Mouse (Mus musculus): Measurements from ENCODE around the gene Sigirr. TPM values are rescaled to one million over a fixed set of nuclear protein-coding genes. Genes with fewer than 3 reads are reported as not detected.

Sigirr gene
- polyA plus RNA-seq (2012; rRNA removed): 1.4 and 2.1 TPM in 2 replicates

GRCm38 (mm10) chr7:141099911-141100691, at the start of gene Sigirr:
Gene Sigirr (minus strand): TSS chr7:141100572.

GRCm38 (mm10) chr7:141122245-141122644, 21.9 kb upstream of the Sigirr start, which contains the start of gene Ptdss2:
Gene Ptdss2 (plus strand): TSS chr7:141122382.

GRCm38 (mm10) chr7:141117636-141118035, 17.3 kb upstream of the Sigirr start, which contains the start of gene Ano9:
Gene Ano9 (minus strand): TSS chr7:141117806.

GRCm38 (mm10) chr7:141077841-141078240, 22.5 kb downstream of the Sigirr start, which contains the start of gene Pkp3:
Gene Pkp3 (plus strand): TSS chr7:141078218.

GRCm38 (mm10) chr7:141060426-141061242, 39.7 kb downstream of the Sigirr start, which contains the start of gene B4galnt4:
Gene B4galnt4 (plus strand): TSS chr7:141061104.

Other genes starting within 250 kb of the Sigirr start
- 0.13 and 0.15 TPM in 2 replicates for gene Gm45785, start 244.2 kb downstream of the Sigirr start, polyA plus RNA-seq (2012; rRNA removed)
- 88.7 and 90.0 TPM in 2 replicates for gene Ric8a, start 243.6 kb downstream of the Sigirr start, polyA plus RNA-seq (2012; rRNA removed)
- 29.4 and 35.4 TPM in 2 replicates for gene Bet1l, start 243.0 kb downstream of the Sigirr start, polyA plus RNA-seq (2012; rRNA removed)
- 150 and 161 TPM in 2 replicates for gene Psmd13, start 218.6 kb downstream of the Sigirr start, polyA plus RNA-seq (2012; rRNA removed)
- gene Sirt3, start 218.3 kb downstream of the Sigirr start, polyA plus RNA-seq (2012; rRNA removed): 38.9 and 39.2 TPM in 2 replicates
- gene Cox8b, start 200.1 kb downstream of the Sigirr start, polyA plus RNA-seq (2012; rRNA removed): 2.2 TPM in 1 of 2 replicates, not detected in the other
- 0.13 and 0.16 TPM in 2 replicates for gene Nlrp6, start 179.7 kb downstream of the Sigirr start, polyA plus RNA-seq (2012; rRNA removed)
- 15.1 and 20.9 TPM in 2 replicates for gene Pgghg, start 159.2 kb downstream of the Sigirr start, polyA plus RNA-seq (2012; rRNA removed)
- 4.6 and 9.5 TPM in 2 replicates for gene Ifitm5, start 150.3 kb downstream of the Sigirr start, polyA plus RNA-seq (2012; rRNA removed)
- gene Gm45717, start 144.6 kb downstream of the Sigirr start, polyA plus RNA-seq (2012; rRNA removed): not detected in 2 replicates
- gene Ifitm2, start 144.6 kb downstream of the Sigirr start, polyA plus RNA-seq (2012; rRNA removed): 179 and 335 TPM in 2 replicates
- 32.8 and 55.0 TPM in 2 replicates for gene Ifitm1, start 133.4 kb downstream of the Sigirr start, polyA plus RNA-seq (2012; rRNA removed)
- gene Ifitm3, start 89.8 kb downstream of the Sigirr start, polyA plus RNA-seq (2012; rRNA removed): 31.0 and 57.6 TPM in 2 replicates
- gene Ifitm6, start 82.6 kb downstream of the Sigirr start, polyA plus RNA-seq (2012; rRNA removed): 0.86 and 1.2 TPM in 2 replicates
- gene Gm17387, start 71.4 kb downstream of the Sigirr start, polyA plus RNA-seq (2012; rRNA removed): not detected in 2 replicates
- 154 and 158 TPM in 2 replicates for gene B4galnt4, start 39.5 kb downstream of the Sigirr start, polyA plus RNA-seq (2012; rRNA removed)
- 0.28 and 4.0 TPM in 2 replicates for gene Pkp3, start 22.4 kb downstream of the Sigirr start, polyA plus RNA-seq (2012; rRNA removed)
- 0.33 and 1.8 TPM in 2 replicates for gene Ano9, start 17.2 kb upstream of the Sigirr start, polyA plus RNA-seq (2012; rRNA removed)
- 49.2 and 50.0 TPM in 2 replicates for gene Ptdss2, start 21.8 kb upstream of the Sigirr start, polyA plus RNA-seq (2012; rRNA removed)
- 49.4 and 54.4 TPM in 2 replicates for gene Rnh1, start 72.3 kb upstream of the Sigirr start, polyA plus RNA-seq (2012; rRNA removed)
- 138 and 141 TPM in 2 replicates for gene Hras, start 93.4 kb upstream of the Sigirr start, polyA plus RNA-seq (2012; rRNA removed)
- gene Lrrc56, start 93.6 kb upstream of the Sigirr start, polyA plus RNA-seq (2012; rRNA removed): 16.0 and 18.6 TPM in 2 replicates
- 4.9 and 5.2 TPM in 2 replicates for gene Lmntd2, start 113.5 kb upstream of the Sigirr start, polyA plus RNA-seq (2012; rRNA removed)
- 29.0 and 31.4 TPM in 2 replicates for gene Rassf7, start 115.3 kb upstream of the Sigirr start, polyA plus RNA-seq (2012; rRNA removed)
- gene Phrf1, start 128.2 kb upstream of the Sigirr start, polyA plus RNA-seq (2012; rRNA removed): 33.3 and 39.2 TPM in 2 replicates
- gene Irf7, start 165.9 kb upstream of the Sigirr start, polyA plus RNA-seq (2012; rRNA removed): 6.9 and 11.5 TPM in 2 replicates
- 0.01 and 0.03 TPM in 2 replicates for gene Cdhr5, start 176.2 kb upstream of the Sigirr start, polyA plus RNA-seq (2012; rRNA removed)
- gene Sct, start 178.6 kb upstream of the Sigirr start, polyA plus RNA-seq (2012; rRNA removed): 1.7 and 4.0 TPM in 2 replicates
- 1.1 TPM in 2 replicates for gene Drd4, start 191.4 kb upstream of the Sigirr start, polyA plus RNA-seq (2012; rRNA removed)
- 74.1 and 82.3 TPM in 2 replicates for gene Deaf1, start 227.1 kb upstream of the Sigirr start, polyA plus RNA-seq (2012; rRNA removed)
- gene Tmem80, start 227.2 kb upstream of the Sigirr start, polyA plus RNA-seq (2012; rRNA removed): 75.9 and 79.9 TPM in 2 replicates
- gene Eps8l2, start 238.3 kb upstream of the Sigirr start, polyA plus RNA-seq (2012; rRNA removed): 0.98 and 3.3 TPM in 2 replicates